Mouse (Mus musculus) MEL (cell line): ENCODE results near the gene Epn3. TPM values are rescaled to one million over a fixed set of nuclear protein-coding genes. Genes with fewer than 3 reads are reported as not detected.

Experiments
- DNase-seq: peaks from one replicate; pipeline ENCODE4 v3.0.0; 2011; ENCODE audit warnings: low read depth, low spot score
- H3K27ac ChIP-seq: 2 replicates; pipeline ENCODE4 v1.5.1; 2012; ENCODE audit warnings: low read depth, mild to moderate bottlenecking, control low read depth, low read length, moderate library complexity; ENCODE audit not compliant: control insufficient read depth
- H3K27me3 ChIP-seq, 2 experiments: fragments of 150-350 bp in 1 of 2; sonication (generic) in 1 of 2; 2 replicates each; pipeline ENCODE4 v1.6.1; 2012; ENCODE audit warnings: low read length in 2 of 2, mild to moderate bottlenecking in 2 of 2, improper control_type of control experiment in 1 of 2, moderate library complexity in 1 of 2; ENCODE audit not compliant: insufficient read depth in 2 of 2, control insufficient read depth in 1 of 2
- H3K36me3 ChIP-seq, 2 experiments: 2 replicates each; pipeline ENCODE4 v1.6.1; 2012 to 2014; ENCODE audit warnings: low read length in 2 of 2, improper control_type of control experiment in 1 of 2, inconsistent platforms in 1 of 2, mild to moderate bottlenecking in 1 of 2; ENCODE audit not compliant: insufficient read depth in 2 of 2, control insufficient read depth in 1 of 2
- H3K4me1 ChIP-seq, 2 experiments: fragments of 150-350 bp in 1 of 2; sonication (generic) in 1 of 2; 2 replicates each; pipeline ENCODE4 v1.6.1; 2012; ENCODE audit warnings: low read length in 2 of 2, improper control_type of control experiment in 1 of 2, mild to moderate bottlenecking in 1 of 2; ENCODE audit not compliant: insufficient read depth in 2 of 2, control insufficient read depth in 1 of 2
- H3K4me3 ChIP-seq, 2 experiments: fragments of 150-350 bp in 1 of 2; sonication (generic) in 1 of 2; 2 replicates each; pipeline ENCODE4 v1.5.1; 2012; ENCODE audit warnings: low read depth in 2 of 2, low read length in 2 of 2, mild to moderate bottlenecking in 2 of 2, moderate library complexity in 2 of 2, control low read depth in 1 of 2, improper control_type of control experiment in 1 of 2; ENCODE audit not compliant: control insufficient read depth in 1 of 2, insufficient read depth in 1 of 2
- H3K79me2 ChIP-seq: 2 replicates; pipeline ENCODE4 v1.6.1; 2012; ENCODE audit warnings: mild to moderate bottlenecking, low read length, moderate library complexity; ENCODE audit not compliant: control insufficient read depth, poor library complexity, insufficient read depth
- H3K9ac ChIP-seq: 2 replicates; pipeline ENCODE4 v1.6.1; 2012; ENCODE audit warnings: low read depth, mild to moderate bottlenecking, control low read depth, low read length, moderate library complexity; ENCODE audit not compliant: control insufficient read depth, poor library complexity, severe bottlenecking
- H3K9me3 ChIP-seq: fragments of 150-350 bp; sonication (generic); replicated peaks from 2 replicates; pipeline ENCODE4 v1.6.1; 2012; ENCODE audit warnings: mild to moderate bottlenecking, low read length, improper control_type of control experiment, moderate library complexity; ENCODE audit not compliant: insufficient read depth
- CHD2 ChIP-seq: IDR thresholded peaks from 2 replicates; pipeline ENCODE4 v1.6.1; 2011; ENCODE audit warnings: low read length, improper control_type of control experiment
- E2F4 ChIP-seq: IDR thresholded peaks from 2 replicates; pipeline ENCODE4 v1.6.1; 2011; ENCODE audit warnings: low read depth, low read length, improper control_type of control experiment, borderline replicate concordance
- EP300 ChIP-seq, 2 experiments: IDR thresholded peaks; 2 replicates each; pipeline ENCODE4 v1.6.1; 2011; ENCODE audit warnings: improper control_type of control experiment in 2 of 2, low read length in 2 of 2, low read depth in 1 of 2, mild to moderate bottlenecking in 1 of 2
- ETS1 ChIP-seq: IDR thresholded peaks from 2 replicates; pipeline ENCODE4 v1.6.1; 2012; ENCODE audit warnings: low read depth, mild to moderate bottlenecking, inconsistent platforms, low read length, improper control_type of control experiment, moderate library complexity
- GABPA ChIP-seq: IDR thresholded peaks from 2 replicates; pipeline ENCODE4 v1.6.1; 2012; ENCODE audit warnings: low read depth, mild to moderate bottlenecking, inconsistent platforms, low read length, improper control_type of control experiment, moderate library complexity
- GATA1 ChIP-seq: IDR thresholded peaks from 2 replicates; pipeline ENCODE4 v1.6.1; 2011; ENCODE audit warnings: low read depth, low read length, improper control_type of control experiment
- HCFC1 ChIP-seq: IDR thresholded peaks from 2 replicates; pipeline ENCODE4 v1.6.1; 2012; ENCODE audit warnings: low read depth, mild to moderate bottlenecking, inconsistent platforms, low read length, improper control_type of control experiment, moderate library complexity
- JUND ChIP-seq: IDR thresholded peaks from 2 replicates; pipeline ENCODE4 v1.6.1; 2011; ENCODE audit warnings: low read depth, mild to moderate bottlenecking, improper control_type of control experiment, low read length
- MAFK ChIP-seq: IDR thresholded peaks from 2 replicates; pipeline ENCODE4 v1.6.1; 2011; ENCODE audit warnings: low read depth, mild to moderate bottlenecking, low read length, improper control_type of control experiment, borderline replicate concordance
- MAX ChIP-seq: IDR thresholded peaks from 2 replicates; pipeline ENCODE4 v1.6.1; 2011; ENCODE audit warnings: low read length, improper control_type of control experiment
- MAZ ChIP-seq: IDR thresholded peaks from 2 replicates; pipeline ENCODE4 v1.6.1; 2012; ENCODE audit warnings: low read depth, mild to moderate bottlenecking, inconsistent platforms, low read length, improper control_type of control experiment
- MEF2A ChIP-seq: IDR thresholded peaks from 2 replicates; pipeline ENCODE4 v1.6.1; 2014; ENCODE audit warnings: low read depth, mild to moderate bottlenecking, inconsistent platforms, low read length, improper control_type of control experiment; ENCODE audit not compliant: poor library complexity, insufficient replicate concordance, severe bottlenecking; ENCODE audit errors: extremely low read depth
- MXI1 ChIP-seq: IDR thresholded peaks from 2 replicates; pipeline ENCODE4 v1.6.1; 2011; ENCODE audit warnings: mild to moderate bottlenecking, low read depth, low read length, improper control_type of control experiment
- NELFE ChIP-seq: IDR thresholded peaks from 2 replicates; pipeline ENCODE4 v1.6.1; 2011; ENCODE audit warnings: low read depth, low read length, improper control_type of control experiment
- NRF1 ChIP-seq: IDR thresholded peaks from 2 replicates; pipeline ENCODE4 v1.6.1; 2014; ENCODE audit warnings: low read depth, mild to moderate bottlenecking, inconsistent platforms, low read length, improper control_type of control experiment, moderate library complexity; ENCODE audit not compliant: poor library complexity, insufficient read depth, severe bottlenecking
- POLR2A ChIP-seq, 2 experiments: IDR thresholded peaks; 2 replicates each; pipeline ENCODE4 v1.6.1; 2011 to 2012; ENCODE audit warnings: low read length in 2 of 2, mild to moderate bottlenecking in 2 of 2, control low read depth in 1 of 2, improper control_type of control experiment in 1 of 2, low read depth in 1 of 2, moderate library complexity in 1 of 2; ENCODE audit not compliant: control insufficient read depth in 1 of 2, insufficient read depth in 1 of 2, poor library complexity in 1 of 2
- POLR2AphosphoS2 ChIP-seq: IDR thresholded peaks from 2 replicates; pipeline ENCODE4 v1.6.1; 2011; ENCODE audit warnings: low read length, improper control_type of control experiment
- POLR2AphosphoS5 ChIP-seq: IDR thresholded peaks from 2 replicates; pipeline ENCODE4 v1.6.1; 2012; ENCODE audit warnings: low read depth, borderline replicate concordance, mild to moderate bottlenecking, inconsistent platforms, low read length, moderate library complexity, mixed read lengths
- SIN3A ChIP-seq: IDR thresholded peaks from 2 replicates; pipeline ENCODE4 v1.6.1; 2012; ENCODE audit warnings: low read length, improper control_type of control experiment, inconsistent platforms
- SMC3 ChIP-seq: IDR thresholded peaks from 2 replicates; pipeline ENCODE4 v1.6.1; 2011; ENCODE audit warnings: low read depth, low read length, improper control_type of control experiment
- TAL1 ChIP-seq: IDR thresholded peaks from 2 replicates; pipeline ENCODE4 v1.6.1; 2012; ENCODE audit warnings: mild to moderate bottlenecking, inconsistent platforms, low read length, moderate library complexity, mixed read lengths
- TCF12 ChIP-seq: IDR thresholded peaks from 2 replicates; pipeline ENCODE4 v1.6.1; 2014; ENCODE audit warnings: low read depth, mild to moderate bottlenecking, inconsistent platforms, low read length, improper control_type of control experiment, moderate library complexity
- USF1 ChIP-seq: IDR thresholded peaks from 2 replicates; pipeline ENCODE4 v1.6.1; 2014; ENCODE audit warnings: low read depth, mild to moderate bottlenecking, inconsistent platforms, low read length, improper control_type of control experiment, moderate library complexity
- USF2 ChIP-seq, 2 experiments: IDR thresholded peaks; 2 replicates each; pipeline ENCODE4 v1.6.1; 2011 to 2012; ENCODE audit warnings: improper control_type of control experiment in 2 of 2, low read length in 2 of 2, borderline replicate concordance in 1 of 2, inconsistent platforms in 1 of 2, low read depth in 1 of 2, mild to moderate bottlenecking in 1 of 2; ENCODE audit not compliant: insufficient read depth in 1 of 2
- ZC3H11A ChIP-seq: IDR thresholded peaks from 2 replicates; pipeline ENCODE4 v1.6.1; 2012; ENCODE audit warnings: low read depth, mild to moderate bottlenecking, inconsistent platforms, low read length, improper control_type of control experiment
- ZMIZ1 ChIP-seq: IDR thresholded peaks from 2 replicates; pipeline ENCODE4 v1.6.1; 2012; ENCODE audit warnings: low read depth, mild to moderate bottlenecking, inconsistent platforms, low read length, improper control_type of control experiment, moderate library complexity
- ZNF384 ChIP-seq: IDR thresholded peaks from 2 replicates; pipeline ENCODE4 v1.6.1; 2012; ENCODE audit warnings: low read depth, mild to moderate bottlenecking, inconsistent platforms, low read length, improper control_type of control experiment
- polyA plus RNA-seq, 2 experiments: library from polyadenylated mRNA; stranded (reverse) in 1 of 2; unstranded in 1 of 2; fragments of >175 nt in 1 of 2; fragments of >200 nt in 1 of 2; gene quantifications; 2 replicates each; pipeline versions ENCODE4 v1.2.1 to v1.2.4; 2012; ENCODE audit warnings: low replicate concordance in 2 of 2, low read depth in 1 of 2; ENCODE audit not compliant: insufficient read length in 2 of 2, insufficient read depth in 1 of 2, missing spikeins in 1 of 2
- total RNA-seq: library from RNA; depleted of rRNA; stranded (reverse); fragments of 300-350 nt; gene quantifications from 2 replicates; pipeline ENCODE4 v1.2.3, GENCODE M21; 2012

Epn3 gene
- total and polyA plus RNA-seq, 3 experiments, result not detected

DNA sequence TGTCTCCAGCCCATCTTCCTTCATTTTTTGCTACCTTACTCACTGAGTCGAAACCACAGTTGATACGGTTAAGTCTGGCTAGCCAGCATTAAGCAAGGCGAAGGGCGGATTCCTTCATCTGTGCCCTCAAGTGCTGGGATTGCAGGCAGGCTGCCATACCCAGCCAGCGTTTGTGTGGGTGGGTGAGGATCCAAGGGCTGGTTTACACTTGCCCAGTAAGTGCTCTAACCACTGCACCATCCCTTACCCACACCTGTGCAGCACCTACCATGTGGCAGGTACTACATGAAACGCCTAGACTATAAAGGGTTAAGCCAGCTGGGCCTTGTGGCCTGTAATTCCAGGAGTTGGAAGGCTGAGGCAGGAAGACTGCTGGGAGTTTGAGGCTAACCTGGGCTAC is 47.5 kb upstream of the Epn3 start:
- peaks cover 14% of the 10 kb centered on the region for H3K79me2 ChIP-seq
- no peaks in the 10 kb centered on the region for H3K27me3 ChIP-seq
- peaks cover 1 to 12% of the 10 kb centered on the region in 2 experiments; a peak in 3 of 4 replicates for H3K36me3 ChIP-seq

DNA sequence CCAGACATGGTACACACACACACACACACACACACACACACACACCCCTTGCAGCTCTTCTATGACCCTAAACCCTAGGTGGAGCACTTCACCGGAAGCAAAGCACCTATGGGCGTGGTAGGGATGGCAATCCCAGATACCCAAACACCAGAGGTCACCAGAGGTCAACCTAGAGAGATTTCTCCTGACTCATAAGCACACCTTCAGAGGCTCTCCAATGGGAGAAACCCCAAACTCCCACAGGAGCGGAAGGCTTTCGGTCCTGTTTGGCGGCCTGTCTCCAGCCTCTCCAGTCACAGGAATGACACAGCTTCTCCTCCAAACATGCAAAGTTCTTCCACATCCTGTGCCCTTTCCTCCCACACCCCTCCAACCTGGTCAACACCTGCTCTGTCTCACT is 46.6 kb upstream of the Epn3 start:
- no peak for DNase-seq
- Histone ChIP-seq H3K4me3 (no peak overlapping the region), H3K36me3 (peaks cover 1 to 12% of the 10 kb centered on the region in 2 experiments), H3K27me3 (no peaks in the 10 kb centered on the region), H3K4me1 (peaks cover 0 to 13% of the 10 kb centered on the region in 2 experiments; a peak in 2 of 4 replicates), H3K27ac (no peak overlapping the region), H3K9ac (no peak overlapping the region), H3K79me2 (peaks cover 14% of the 10 kb centered on the region), H3K9me3 (no peaks in the 10 kb centered on the region)
- TF ChIP-seq MAFK (no peak), NELFE (no peak), USF1 (no peak), JUND (no peak), POLR2AphosphoS2 (no peak), MXI1 (no peak), E2F4 (no peak), SMC3 (no peak), ZMIZ1 (no peak), NRF1 (no peak)

More for the DNA sequence above, 47.5 kb upstream of the Epn3 start:
- no peaks in the 10 kb centered on the region for H3K9me3 ChIP-seq
- no peak overlapping the region for H3K9ac ChIP-seq
- no peak for DNase-seq
- no peak overlapping the region for H3K27ac ChIP-seq
- TF ChIP-seq MXI1 (no peak), ZMIZ1 (no peak), POLR2A (IDR thresholded peaks at IDR 0.05; ENCODE audit: control insufficient read depth in 1 of 2, insufficient read depth in 1 of 2, low read depth in 1 of 2, low read length in 2 of 2, poor library complexity in 1 of 2) (no peak), ZNF384 (no peak), ETS1 (no peak), MAZ (no peak), CHD2 (no peak), ZC3H11A (no peak), GATA1 (no peak)
- TF ChIP-seq, all 39 proteins: peak for 0
- Histone ChIP-seq H3K4me1 (peaks cover 0 to 13% of the 10 kb centered on the region in 2 experiments; a peak in 2 of 4 replicates), H3K4me3 (no peak overlapping the region)

DNA sequence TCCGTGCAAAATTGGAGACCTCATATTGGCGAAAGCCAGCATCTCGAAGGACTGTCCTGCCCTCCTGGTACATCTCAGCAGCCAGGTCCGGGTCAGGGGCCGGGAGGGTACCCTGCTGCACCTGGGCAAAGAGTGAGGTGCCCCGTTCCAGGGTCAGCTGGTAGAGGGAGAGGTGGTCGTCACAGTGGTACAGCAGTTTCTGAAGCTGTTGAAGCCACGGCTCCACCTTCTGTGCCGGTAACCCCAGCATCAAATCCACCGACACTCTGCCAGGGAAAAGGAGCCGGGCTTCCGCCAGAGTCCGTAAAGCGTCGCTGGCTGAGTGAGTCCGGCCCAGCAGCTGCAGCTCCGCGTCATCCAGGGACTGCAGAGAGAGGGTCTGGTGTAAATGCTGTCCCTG is 44.6 kb upstream of the Epn3 start:
- no peak for TF ChIP-seq MAX
- no peak for TF ChIP-seq GABPA
- TF ChIP-seq JUND, result no peak
- no peak for TF ChIP-seq SIN3A
- no peak for TF ChIP-seq EP300 (IDR thresholded peaks at IDR 0.05; ENCODE audit: low read depth in 1 of 2, low read length in 2 of 2)
- TF ChIP-seq POLR2AphosphoS2, result no peak
- no peak for TF ChIP-seq POLR2AphosphoS5
- TF ChIP-seq MEF2A, result no peak
- TF ChIP-seq TCF12, result no peak
- no peak for TF ChIP-seq USF2 (IDR thresholded peaks at IDR 0.05; ENCODE audit: borderline replicate concordance in 1 of 2, insufficient read depth in 1 of 2, low read depth in 1 of 2, low read length in 2 of 2)
- TF ChIP-seq TAL1, result no peak
- no peak for TF ChIP-seq HCFC1
- TF ChIP-seq ETS1, result no peak
- Histone ChIP-seq H3K9me3 (no peaks in the 10 kb centered on the region), H3K79me2 (peaks cover 14% of the 10 kb centered on the region), H3K9ac (no peak overlapping the region), H3K27me3 (no peaks in the 10 kb centered on the region), H3K36me3 (peaks cover 1 to 5% of the 10 kb centered on the region in 2 experiments), H3K4me3 (no peak overlapping the region), H3K4me1 (peaks cover 0 to 6% of the 10 kb centered on the region in 2 experiments; a peak in 2 of 4 replicates), H3K27ac (no peak overlapping the region)
- DNase-seq, result no peak
